In genomic region chr6:8673013-8673412, GRCm38 (mm10) we compare ENCODE assay signal across 29 mouse cellular contexts.
"Had no signal": no experiment of that assay in that cellular context is flagged by ENCODE, and none has a peak within 500 bp of the region (broad histone marks: within the 10 kb centered on the region; RNA-seq: fewer than 3 reads in every experiment).

No protein-coding gene starts in this region.

- H3K4me1 ChIP-seq: limb, embryonic 10.5 days; limb, embryonic 12.5 days; limb, embryonic 13.5 days; limb, embryonic 15.5 days; liver, embryonic 12.5 days; liver, embryonic 13.5 days; liver, embryonic 15.5 days; lung, embryonic 15.5 days; megakaryocyte, embryonic 14.5 days; midbrain, embryonic 10.5 days; midbrain, embryonic 12.5 days; midbrain, embryonic 13.5 days; midbrain, embryonic 15.5 days had no signal

- DNase-seq: left cerebral cortex, postnatal 4 days; liver; liver, embryonic 13.5 days; liver, postnatal 0 days; lung, adult 18-20 months; lung, adult 2 months; lung, embryonic 14.5 days; lung, postnatal 10 days; lung, postnatal 14 days; lung, postnatal 36 days; lung, postnatal 4 days; midbrain, embryonic 14.5 days had no signal

- H3K4me3 ChIP-seq: limb, embryonic 10.5 days; limb, embryonic 12.5 days; limb, embryonic 13.5 days; limb, embryonic 15.5 days; liver, embryonic 12.5 days; liver, embryonic 13.5 days; liver, embryonic 15.5 days; lung, embryonic 15.5 days; megakaryocyte, embryonic 14.5 days; midbrain, embryonic 10.5 days; midbrain, embryonic 12.5 days; midbrain, embryonic 13.5 days; midbrain, embryonic 15.5 days; myocyte had no signal

- H3K9ac ChIP-seq: limb, embryonic 12.5 days; limb, embryonic 13.5 days; limb, embryonic 15.5 days; liver, embryonic 12.5 days; liver, embryonic 13.5 days; liver, embryonic 14.5 days; liver, embryonic 15.5 days; liver, postnatal 0 days; lung, embryonic 14.5 days; lung, embryonic 15.5 days; midbrain, embryonic 12.5 days; midbrain, embryonic 13.5 days; midbrain, embryonic 15.5 days had no signal

- H3K27ac ChIP-seq: limb, embryonic 10.5 days; limb, embryonic 12.5 days; limb, embryonic 13.5 days; limb, embryonic 15.5 days; liver, embryonic 12.5 days; liver, embryonic 13.5 days; liver, embryonic 14.5 days; liver, embryonic 15.5 days; lung, embryonic 15.5 days; macrophage; midbrain, embryonic 10.5 days; midbrain, embryonic 12.5 days; midbrain, embryonic 13.5 days; midbrain, embryonic 15.5 days had no signal

- H3K36me3 ChIP-seq: limb, embryonic 10.5 days; limb, embryonic 12.5 days; limb, embryonic 13.5 days; limb, embryonic 15.5 days; liver, embryonic 12.5 days; liver, embryonic 13.5 days; liver, embryonic 15.5 days; midbrain, embryonic 10.5 days; midbrain, embryonic 12.5 days; midbrain, embryonic 13.5 days; midbrain, embryonic 15.5 days had no signal

- H3K27me3 ChIP-seq: limb, embryonic 12.5 days; limb, embryonic 13.5 days; limb, embryonic 15.5 days; liver, embryonic 12.5 days; liver, embryonic 13.5 days; liver, embryonic 15.5 days; lung, embryonic 15.5 days; megakaryocyte, embryonic 14.5 days; midbrain, embryonic 12.5 days; midbrain, embryonic 13.5 days; midbrain, embryonic 15.5 days had no signal

- H3K9me3 ChIP-seq: limb, embryonic 10.5 days; limb, embryonic 12.5 days; limb, embryonic 13.5 days; limb, embryonic 15.5 days; liver, embryonic 12.5 days; liver, embryonic 13.5 days; liver, embryonic 15.5 days; lung, embryonic 15.5 days; megakaryocyte, embryonic 14.5 days; midbrain, embryonic 10.5 days; midbrain, embryonic 12.5 days; midbrain, embryonic 13.5 days; midbrain, embryonic 15.5 days had no signal

- H3K4me2 ChIP-seq: limb, embryonic 12.5 days; limb, embryonic 13.5 days; limb, embryonic 15.5 days; liver, embryonic 11.5 days; liver, embryonic 12.5 days; liver, embryonic 13.5 days; liver, embryonic 15.5 days; lung, embryonic 14.5 days; lung, embryonic 15.5 days; midbrain, embryonic 11.5 days; midbrain, embryonic 12.5 days; midbrain, embryonic 13.5 days; midbrain, embryonic 15.5 days had no signal
